Mouse (Mus musculus): ENCODE data around the gene Rplp0.
"Not testable (repeated sequence)": the region's sequence is repeated elsewhere in the genome, so short reads cannot be mapped to it uniquely, and the experiment has no call there.

Gene Rplp0

DNA sequence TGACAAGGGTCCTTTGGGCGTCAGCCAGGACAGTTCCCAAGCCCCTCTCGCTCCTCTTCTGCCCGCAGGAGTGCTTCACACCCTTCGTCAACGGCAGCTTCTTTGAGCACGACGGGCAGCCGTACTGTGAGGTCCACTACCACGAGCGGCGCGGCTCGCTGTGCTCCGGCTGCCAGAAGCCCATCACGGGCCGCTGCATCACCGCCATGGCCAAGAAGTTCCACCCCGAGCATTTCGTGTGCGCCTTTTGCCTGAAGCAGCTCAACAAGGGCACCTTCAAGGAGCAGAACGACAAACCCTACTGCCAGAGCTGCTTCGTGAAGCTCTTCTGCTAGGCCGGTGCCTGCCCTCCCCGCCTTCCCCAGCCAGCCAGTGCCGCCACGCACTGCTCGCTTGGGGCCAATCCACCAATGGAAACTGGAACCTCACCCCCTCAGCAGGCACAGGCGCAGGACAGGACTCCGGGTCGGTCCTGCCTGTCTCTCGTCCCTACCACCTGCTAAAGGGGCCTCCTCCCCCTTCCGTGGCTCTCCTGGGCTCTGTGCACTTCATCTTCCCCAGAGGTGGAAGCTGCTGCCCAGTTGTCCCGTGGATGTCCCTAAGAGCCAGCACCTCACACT is 5.4 kb upstream of the Rplp0 start:
- no peak for DNase-seq

DNA sequence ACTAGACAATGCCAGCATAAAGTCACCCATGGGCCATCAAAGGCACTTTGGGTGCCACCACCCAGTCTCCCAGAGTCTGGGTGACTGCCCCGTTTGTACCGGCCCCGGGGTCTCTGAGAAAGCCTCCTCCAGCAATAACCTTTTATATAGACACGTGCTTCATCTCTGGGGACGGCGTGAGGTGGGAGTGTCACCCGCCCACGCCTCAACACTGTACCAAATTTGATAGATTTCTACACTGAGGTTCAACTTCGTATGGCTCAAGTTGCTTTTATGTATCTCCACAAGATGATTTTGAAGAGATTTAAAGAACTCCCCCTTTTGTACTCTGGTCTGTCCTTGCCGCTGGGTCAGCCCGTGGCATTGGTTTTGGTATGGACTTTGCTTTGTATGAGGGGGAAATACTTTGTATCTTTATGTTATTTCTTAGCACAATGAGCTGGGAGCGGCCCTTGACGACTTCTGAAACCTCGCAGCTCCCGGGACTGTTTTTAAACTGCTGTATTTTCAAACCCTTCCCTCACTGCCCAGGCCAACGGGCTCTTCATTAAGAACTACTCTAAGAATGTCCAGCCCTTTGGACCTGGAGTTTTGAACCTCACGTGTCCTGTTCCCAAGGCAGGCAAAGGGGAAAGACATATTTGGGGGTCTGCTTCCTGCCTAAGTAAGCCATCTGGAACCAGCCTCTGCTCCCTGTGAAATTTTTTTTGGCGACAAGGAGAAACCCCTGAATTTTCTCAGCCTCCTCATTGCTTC is 4.6 kb upstream of the Rplp0 start:
- no peak for DNase-seq

DNA sequence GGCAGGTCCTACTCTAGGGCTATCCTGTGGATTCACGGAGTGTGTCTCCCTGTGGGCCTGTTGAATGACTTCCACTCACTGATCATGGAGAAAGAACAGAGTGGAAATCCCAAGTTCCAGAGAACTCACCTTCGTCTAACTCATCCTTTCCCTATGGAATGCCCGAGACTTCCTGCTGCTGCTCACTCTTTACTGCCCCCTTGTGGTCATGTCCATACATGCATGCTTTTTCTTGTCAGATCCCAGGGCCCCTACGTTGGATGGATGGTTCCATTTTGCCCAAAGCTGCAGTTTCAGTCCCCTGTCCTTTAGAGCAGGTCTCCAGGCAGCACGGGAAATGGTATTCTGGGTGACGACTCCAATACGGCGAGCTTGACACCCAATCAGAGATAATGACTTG is 3.0 kb upstream of the Rplp0 start:
- peak; percentile 67 for DNase-seq

DNA sequence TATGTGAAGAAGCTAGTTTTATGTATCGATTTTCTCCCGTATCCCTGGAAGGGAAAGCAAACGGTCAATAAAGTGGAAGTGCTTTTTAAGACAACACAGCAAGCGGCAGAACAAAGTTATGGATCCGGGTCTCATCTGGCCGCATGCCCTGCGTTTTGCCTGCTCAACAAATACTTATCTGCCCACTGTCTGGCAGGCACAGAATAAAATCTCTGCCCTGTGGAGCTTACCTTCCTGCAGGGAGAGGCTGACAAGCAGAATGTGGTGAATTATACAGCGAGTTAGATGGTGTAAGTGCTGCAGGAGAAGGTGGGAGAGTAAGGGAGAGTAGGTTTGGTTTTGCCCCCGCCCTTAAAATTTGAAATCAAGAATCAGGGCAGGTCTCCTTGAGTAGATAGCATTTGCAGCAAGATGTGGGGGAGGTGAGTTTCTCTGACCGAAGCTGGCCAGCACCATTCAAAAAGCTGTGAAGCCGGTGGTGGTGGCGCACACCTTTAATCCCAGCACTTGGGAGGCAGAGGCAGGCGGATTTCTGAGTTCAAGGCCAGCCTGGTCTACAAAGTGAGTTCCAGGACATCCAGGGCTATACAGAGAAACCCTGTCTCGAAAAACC is 979 bp upstream of the Rplp0 start:
- DNase-seq: no peak

DNA sequence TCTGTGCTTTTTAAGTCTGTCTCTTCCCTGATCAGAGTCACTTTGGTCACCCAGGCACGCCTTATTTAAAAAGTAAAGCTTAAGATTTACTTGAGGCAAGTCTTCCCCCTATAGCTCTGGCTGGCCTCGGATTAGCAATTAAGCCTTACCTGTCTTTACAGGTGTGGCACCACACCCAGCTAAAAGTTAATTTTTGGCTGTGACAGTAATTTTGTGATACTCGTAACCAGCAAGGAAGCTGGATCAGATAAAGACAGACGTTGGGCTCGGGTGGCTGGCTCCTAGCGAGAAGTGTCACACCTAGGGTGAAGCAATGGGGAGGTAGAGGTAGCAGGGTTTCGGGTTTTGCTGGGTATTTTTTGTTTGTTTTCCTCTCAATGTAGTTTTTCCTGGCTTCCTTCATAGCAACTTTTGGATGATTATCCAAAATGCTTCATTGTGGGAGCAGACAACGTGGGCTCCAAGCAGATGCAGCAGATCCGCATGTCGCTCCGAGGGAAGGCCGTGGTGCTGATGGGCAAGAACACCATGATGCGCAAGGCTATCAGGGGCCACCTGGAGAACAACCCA is 1.2 kb downstream of the Rplp0 start:
- no peak for DNase-seq

DNA sequence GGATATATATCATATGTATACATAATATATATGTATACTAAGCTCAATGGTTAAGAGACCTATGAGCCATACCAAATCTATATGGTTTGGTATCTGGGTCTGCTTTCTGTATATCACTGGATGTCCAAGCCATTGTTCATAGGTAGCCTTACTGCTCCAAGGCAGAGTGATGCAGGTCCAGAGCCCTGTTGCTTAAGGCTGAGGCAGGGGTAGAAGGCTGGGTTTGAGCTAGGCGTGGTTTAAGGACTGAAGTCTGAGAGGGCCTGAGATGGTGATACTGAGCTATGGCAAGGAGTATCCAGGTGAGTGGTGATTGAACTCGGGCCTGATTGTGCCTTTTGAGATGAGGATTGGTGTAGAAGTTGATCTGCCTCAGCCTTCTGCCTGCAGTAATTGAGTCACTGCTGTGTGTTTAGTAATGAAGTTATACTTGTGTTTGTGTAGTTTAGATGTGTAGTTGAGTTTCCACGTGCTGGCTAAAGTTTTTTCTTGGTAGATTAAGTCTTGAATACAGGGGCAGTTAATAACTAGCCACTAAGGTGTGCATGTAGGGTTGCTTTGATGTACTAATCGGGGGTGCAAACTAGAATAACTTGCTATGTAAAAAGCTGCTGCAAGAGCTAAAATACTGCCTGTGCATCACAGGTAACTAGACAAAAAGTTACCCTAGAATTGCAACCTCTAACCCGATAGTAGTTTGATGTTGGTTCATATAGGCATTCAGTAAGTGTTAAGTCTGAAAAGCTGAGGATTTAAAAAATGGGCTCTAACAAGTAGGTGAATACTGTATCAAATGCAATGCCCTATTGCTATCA is 4.7 kb downstream of the Rplp0 start:
- no peak for DNase-seq

DNA sequence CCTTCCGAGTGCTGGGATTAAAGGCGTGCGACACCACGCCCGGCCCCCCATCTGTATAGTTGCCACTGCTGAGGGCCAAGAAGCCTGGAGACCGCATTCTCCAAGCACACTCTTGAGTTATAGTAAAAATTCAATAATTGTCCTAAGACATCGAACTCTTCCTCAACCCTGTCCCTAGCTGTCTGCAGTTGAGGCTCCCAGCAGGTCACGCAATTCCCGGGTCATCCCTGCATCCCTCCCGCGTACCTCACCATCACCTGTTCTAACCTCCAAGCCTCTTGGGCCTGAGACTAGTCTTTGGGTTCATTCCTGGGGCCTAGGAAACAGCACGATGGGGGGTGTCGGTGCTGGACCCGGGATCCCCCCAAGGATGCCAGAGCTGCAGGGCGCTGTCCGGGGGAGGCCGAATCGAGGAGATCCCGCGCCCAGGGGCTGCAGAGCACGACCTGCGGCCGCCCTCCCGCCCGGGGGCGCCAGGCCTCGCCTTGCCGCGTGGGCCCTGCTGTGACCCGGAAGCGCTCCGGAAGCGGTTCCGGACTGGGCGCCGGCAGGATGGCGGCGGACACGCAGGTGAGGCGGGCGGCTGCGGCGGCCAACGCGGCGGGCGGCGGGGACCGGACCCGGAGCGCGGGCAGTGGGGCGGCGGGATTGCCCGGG is 5.6 kb downstream of the Rplp0 start, which contains the start of gene Gcn1l1:
TSS of gene Gcn1l1 (plus strand) at position 518 of the 657 bp plus-strand sequence.
- DNase-seq: peak; percentile 79

DNA sequence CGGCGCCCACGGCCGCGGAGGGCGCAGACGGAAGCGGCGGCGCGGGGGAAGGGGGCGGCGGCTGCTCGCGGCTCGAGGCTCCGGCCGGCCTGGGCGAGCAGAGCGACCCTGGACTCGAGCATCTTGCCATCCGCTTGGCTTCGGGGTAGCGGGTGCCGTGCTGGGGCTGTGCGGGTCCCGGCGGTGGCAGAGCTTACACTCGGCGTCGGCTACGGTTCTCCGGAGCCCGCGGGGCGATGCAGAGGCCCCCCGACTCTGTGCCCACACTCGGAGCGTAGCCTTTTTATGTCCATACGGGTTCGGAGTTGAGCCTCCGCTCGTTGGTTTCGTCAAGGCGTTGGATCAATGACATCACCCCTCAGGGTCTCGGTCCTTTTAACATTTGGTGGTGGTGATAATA is 6.1 kb downstream of the Rplp0 start:
- no peak for DNase-seq

DNA sequence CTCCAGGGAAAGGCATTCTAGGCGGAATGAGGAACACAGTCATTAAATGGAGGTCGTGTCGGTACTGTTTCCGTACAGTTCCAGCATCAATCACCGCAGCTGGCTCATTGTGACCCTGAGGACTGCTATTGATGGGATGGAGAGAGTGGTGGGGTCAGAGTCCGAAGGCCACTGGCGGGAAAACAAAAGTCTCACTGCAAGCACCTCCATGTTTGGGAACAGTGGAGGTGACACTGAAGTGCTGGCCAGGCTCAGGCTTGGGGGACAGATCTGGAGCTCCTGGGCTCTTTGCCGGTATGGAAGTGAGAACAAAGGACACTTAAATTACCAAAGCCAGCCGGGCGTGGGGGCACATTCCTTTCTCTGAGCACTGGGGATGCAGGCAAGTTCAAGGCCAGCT is 9.4 kb downstream of the Rplp0 start:
- DNase-seq: no peak

DNA sequence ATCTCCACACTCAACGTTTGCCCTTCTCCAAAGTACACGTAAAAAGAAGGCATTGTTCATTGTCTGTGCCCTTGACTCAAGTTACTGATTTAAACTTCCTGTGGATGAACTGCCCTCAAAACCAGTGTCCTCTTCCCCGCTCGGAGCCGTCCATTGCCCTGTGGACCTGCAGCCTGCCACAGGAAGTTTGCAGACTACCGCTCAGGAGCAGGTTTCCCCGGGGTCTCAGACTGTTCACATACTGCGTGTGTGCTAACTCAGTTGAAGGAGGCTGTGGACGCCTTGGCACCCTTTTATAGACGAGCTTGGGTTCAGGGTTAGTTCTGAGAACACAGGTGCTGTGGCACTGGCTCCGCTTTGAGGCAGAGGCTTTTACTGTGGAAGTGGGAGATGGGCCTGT is 10.0 kb downstream of the Rplp0 start:
- no peak for DNase-seq

DNA sequence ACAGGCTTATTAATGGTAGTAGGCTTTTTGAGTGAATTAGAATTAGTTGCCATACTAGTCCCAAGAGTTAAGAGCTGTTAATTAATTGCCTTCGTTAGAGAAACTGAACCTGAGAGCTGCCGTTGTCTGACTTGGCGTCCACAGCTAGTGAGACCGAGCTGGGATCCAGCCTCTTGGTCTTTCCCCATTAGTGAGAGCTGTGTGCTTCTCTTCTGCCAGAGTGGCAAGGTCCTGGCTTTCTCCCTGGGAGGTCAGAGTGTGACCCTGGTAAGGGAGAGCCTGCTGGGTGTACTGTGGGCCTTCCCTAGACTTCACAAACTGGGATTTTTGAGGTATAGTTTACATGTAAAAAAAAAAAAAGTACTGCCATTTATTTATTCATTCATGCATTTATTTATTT is 10.5 kb downstream of the Rplp0 start:
- DNase-seq: no peak

DNA sequence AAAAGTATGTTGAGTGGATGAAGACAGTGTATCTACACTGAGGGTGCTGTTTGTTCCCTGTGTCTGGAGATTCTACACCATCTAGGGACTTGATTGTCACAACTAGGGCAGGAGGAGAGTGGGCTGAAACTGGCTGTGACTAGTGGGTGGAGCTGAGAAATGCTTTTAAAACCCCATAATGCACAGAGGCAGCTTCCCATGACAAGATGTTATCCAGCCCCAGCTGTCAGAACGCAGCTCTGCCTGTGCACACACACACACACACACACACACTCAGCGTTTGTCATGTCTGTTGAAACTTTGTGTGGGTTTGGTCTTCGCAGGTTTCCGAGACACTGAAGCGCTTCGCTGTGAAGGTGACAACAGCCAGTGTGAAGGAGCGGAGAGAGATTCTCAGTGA is 11.8 kb downstream of the Rplp0 start:
- no peak for DNase-seq

DNA sequence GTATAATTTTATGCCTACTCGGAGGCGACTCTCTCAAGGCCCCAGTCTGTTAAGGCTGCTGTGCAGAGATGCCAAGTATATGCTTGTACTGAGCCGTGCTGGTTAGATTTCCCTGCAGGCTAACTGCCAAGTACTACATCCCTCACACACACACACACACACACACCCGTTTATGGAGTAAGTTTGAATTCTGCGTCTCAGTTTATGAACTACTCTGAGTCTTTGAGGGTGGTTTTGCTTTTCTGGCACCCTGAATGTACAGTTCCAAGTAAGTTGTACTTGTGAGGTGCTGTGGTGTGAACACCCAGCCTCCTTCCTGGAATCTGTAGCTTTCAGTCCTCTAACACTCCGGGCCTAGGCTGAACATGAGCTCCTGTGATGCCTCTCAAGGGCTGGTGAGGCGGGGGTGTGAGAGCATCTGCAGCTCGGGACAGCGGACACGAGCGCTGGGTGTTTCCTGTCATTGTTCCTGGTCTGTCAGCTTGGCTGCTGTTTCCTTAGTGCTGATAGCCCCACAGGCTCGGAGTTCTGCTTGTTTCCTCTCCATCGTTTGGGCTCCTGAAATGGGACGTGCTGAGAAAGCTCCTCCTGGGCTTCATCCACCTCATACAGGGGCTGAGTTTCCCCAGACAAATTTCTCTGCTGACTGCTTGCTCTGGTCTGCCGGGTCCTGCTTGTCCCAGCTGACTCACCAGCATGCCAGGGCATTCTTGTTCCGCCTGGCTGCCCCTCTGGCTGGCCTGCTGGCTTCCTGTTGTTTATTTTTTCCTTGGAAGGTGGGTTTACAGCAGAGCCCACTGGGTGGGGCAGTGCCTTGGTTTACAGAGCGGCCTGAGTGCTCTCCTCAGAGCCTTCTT is 13.6 kb downstream of the Rplp0 start:
- no peak for DNase-seq

DNA sequence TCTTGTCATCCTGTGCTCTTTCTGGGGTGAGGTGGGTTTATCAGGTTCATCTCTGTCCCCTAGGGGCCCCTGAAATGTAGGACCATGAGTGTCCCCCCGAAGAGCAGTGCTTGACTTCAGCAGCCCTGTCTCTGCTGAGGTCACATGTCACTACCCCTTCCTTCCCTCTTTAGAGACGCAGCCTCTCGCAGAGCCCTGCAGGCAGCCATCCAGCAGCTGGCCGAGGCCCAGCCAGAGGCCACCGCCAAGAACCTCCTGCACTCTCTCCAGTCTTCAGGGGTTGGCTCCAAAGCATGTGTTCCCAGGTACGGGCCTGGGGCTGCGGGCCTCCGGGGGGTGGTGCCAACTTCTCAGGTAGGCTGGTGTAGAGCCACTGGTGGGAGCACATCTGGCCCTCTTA is 15.7 kb downstream of the Rplp0 start:
- DNase-seq: no peak

DNA sequence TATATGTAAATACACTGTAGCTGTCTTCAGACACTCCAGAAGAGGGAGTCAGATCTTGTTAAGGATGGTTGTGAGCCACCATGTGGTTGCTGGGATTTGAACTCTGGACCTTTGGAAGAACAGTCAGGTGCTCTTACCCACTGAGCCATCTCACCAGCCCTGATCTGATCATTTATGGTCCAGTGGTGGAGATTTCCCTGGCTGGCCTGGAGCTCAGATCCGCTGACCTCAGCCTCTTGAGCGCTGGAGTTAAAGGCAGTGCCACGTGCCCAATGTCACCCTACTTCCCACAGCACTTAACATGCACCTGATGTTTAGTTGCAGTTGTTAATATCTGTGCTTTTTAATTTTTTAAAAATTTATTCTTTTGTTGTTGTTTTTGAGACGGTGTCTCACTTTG is 18.4 kb downstream of the Rplp0 start:
- not testable (repeated sequence) for DNase-seq

DNA sequence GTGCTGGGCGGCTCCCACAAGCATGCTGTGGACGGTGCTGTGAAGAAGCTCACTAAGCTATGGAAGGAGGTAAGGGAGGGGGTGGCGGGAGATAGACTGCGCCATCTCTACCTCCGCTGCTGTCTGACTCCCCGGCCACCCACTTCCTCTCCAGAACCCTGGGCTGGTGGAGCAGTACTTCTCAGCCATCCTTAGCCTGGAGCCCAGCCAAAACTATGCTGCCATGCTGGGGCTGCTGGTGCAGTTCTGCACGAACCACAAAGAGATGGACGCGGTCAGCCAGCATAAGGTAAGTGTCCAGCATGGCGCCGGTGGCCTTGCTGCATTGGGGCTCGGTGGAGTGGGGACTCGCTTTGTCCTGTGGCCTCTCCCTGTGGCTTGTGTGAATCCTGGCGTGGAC is 19.7 kb downstream of the Rplp0 start:
- DNase-seq: no peak

DNA sequence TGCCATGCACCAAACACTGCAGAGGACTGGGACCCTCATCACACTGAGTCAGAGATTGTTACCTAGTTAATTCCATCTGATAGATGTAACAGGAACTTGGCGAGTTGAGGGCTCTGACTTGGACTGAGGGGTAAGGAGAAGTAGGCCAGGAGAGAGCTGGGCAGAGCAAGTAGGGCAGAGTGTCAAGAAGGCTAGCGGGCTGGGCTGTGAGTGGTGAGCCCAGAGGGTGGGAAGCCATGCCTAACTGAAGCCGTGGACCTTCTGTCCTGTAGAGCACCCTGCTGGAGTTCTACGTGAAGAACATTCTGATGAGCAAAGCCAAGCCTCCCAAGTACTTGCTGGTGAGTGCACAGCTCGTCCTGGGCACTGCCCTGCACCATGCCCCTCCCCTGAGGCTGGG is 20.1 kb downstream of the Rplp0 start:
- no peak for DNase-seq

DNA sequence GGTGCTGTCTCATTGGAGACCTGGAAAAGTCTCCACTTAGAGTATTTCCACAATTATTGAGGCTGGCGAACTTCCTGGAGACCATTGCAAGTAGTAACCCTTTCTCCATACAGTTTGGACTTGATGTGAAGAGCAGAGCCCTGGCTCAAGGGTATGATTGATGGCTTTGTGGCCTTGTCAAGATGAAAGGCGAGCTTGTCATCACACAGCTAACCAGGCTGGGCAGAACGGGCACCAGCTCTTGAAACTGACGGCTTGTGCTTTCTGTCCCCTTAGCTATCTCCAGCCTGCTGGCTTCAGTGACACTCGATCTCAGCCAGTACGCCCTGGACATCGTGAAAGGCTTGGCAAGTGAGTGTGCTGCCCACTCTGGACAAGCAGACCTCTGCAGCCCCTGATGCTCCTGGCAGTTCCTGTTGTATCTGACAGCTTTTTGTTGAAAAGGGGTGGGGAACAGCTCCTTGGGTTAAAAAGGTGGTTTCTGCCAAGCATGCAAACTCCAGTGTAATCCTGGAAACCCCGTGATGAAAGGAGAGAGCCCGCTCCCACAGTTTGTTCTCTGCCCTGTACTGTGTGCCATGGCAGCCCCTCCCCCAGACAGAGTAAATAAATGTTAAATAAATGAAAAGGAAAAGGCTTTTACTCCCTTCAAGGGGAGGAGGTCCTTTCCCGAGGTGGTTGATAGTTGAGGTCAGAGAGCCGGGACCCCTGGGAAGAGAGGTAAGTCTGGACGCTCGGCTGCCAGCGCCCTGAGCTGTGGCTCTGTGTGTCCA is 21.1 kb downstream of the Rplp0 start:
- no peak for DNase-seq

DNA sequence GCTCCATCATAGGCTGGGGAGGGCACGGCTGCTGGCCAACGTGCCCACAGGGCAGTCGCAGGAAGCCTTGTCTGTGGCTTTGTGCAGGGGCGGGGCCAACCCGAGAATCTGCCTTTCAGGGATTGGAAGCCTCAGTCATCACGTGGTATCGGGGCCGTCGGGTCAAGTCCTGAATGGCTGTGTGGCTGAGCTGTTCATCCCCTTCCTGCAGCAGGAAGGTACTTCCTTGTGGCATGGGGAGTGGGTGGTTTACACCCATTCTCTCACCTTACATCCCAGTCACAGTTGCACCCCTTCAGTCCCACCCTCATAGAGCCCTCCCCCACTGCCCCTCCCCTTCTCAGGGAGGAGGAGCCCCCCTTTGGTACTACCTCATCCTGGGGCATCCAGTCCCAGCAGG is 22.4 kb downstream of the Rplp0 start:
- DNase-seq: no peak

DNA sequence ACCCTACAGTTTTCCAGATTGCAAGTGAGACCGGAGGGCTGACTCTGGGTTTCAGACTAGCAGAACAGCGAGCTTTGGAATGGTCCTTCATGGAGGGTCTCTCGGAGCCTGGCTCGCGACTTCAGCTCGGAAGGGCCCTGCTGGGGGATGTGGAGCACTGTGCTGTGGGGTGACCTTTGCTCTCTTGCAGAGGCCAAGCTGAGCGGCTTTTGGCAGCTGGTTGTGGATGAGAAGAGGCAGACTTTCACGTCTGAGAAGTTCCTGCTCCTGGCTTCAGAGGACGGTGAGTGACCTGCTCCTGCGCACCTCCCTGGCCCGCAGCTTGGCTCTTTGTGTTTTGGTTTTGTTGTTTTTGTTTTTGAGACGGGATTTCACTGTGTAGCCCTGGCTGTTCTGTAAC is 26.3 kb downstream of the Rplp0 start:
- DNase-seq: no peak

DNA sequence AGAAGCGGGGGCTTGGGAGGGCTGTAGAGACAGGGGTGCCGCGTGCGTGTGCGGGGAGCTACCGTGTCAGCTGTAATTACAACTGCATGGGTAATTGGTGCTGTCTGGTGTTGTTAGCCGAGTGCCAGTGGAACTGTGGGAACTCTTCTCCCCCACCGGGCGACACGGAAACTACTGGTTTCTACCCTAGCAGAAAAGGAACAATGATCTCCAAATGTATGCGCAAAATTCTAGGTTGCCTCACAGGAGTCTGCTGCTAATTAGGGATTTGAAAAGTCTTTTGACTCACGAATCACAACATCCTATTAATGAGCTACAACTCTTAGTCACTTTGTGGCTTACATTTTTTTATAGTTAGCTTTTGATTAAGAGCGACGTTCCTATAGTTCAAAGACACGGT is 26.9 kb downstream of the Rplp0 start:
- no peak for DNase-seq
